Mouse (Mus musculus): Measurements from ENCODE around the gene Olfr1045.
"Not testable (repeated sequence)": the region's sequence is repeated elsewhere in the genome, so short reads cannot be mapped to it uniquely, and the experiment has no call there.

Gene Olfr1045

GRCm38 (mm10) chr2:86202909-86203308 lies at the start of gene Olfr1045:
Gene Olfr1045 (minus strand): TSS chr2:86203009.
- no peak for ATAC-seq (ENCODE audit: low TSS enrichment)

- ATAC-seq (ENCODE audit: low TSS enrichment): no peak
These were observed 37.4 kb upstream of the Olfr1045 start, which contains the start of gene Olfr1048 for GRCm38 (mm10) chr2:86240189-86240588. Gene Olfr1048 (minus strand): TSS chr2:86240289.

- no peak for ATAC-seq (ENCODE audit: low TSS enrichment)
These were observed 28.5 kb upstream of the Olfr1045 start, which contains the start of gene Olfr1047 for GRCm38 (mm10) chr2:86231301-86231700. Gene Olfr1047 (minus strand): TSS chr2:86231401.

GRCm38 (mm10) chr2:86219214-86219613 lies 16.4 kb upstream of the Olfr1045 start, which contains the start of gene Olfr1046:
Gene Olfr1046 (minus strand): TSS chr2:86219314.
- ATAC-seq (ENCODE audit: low TSS enrichment): no peak

- no peak for ATAC-seq (ENCODE audit: low TSS enrichment)
These were observed 6.9 kb downstream of the Olfr1045 start for GRCm38 (mm10) chr2:86195863-86196262.

- ATAC-seq (ENCODE audit: low TSS enrichment): no peak
These were observed 17.2 kb downstream of the Olfr1045 start, which contains the start of gene Olfr52 for GRCm38 (mm10) chr2:86185583-86185982. Gene Olfr52 (minus strand): TSS chr2:86185683.

- ATAC-seq (ENCODE audit: low TSS enrichment): no peak
These were observed 22.9 kb downstream of the Olfr1045 start for GRCm38 (mm10) chr2:86179950-86180349.

GRCm38 (mm10) chr2:86177720-86178119 lies 25.1 kb downstream of the Olfr1045 start, which contains the start of gene Olfr1044:
Gene Olfr1044 (minus strand): TSS chr2:86177820.
- ATAC-seq (ENCODE audit: low TSS enrichment): no peak

- not testable (repeated sequence) for ATAC-seq (ENCODE audit: low TSS enrichment)
These were observed 27.4 kb downstream of the Olfr1045 start for GRCm38 (mm10) chr2:86175422-86175821.

GRCm38 (mm10) chr2:86167422-86167821 lies 35.4 kb downstream of the Olfr1045 start, which contains the start of gene Olfr1043:
Gene Olfr1043 (minus strand): TSS chr2:86167522.
- no peak for ATAC-seq (ENCODE audit: low TSS enrichment)

GRCm38 (mm10) chr2:86161738-86162137 lies 41.1 kb downstream of the Olfr1045 start, which contains the start of gene Olfr1042:
Gene Olfr1042 (minus strand): TSS chr2:86161838.
- ATAC-seq (ENCODE audit: low TSS enrichment): no peak

GRCm38 (mm10) chr2:86146632-86147031 lies 56.2 kb downstream of the Olfr1045 start, which contains the start of gene Olfr1040:
Gene Olfr1040 (minus strand): TSS chr2:86146732.
- no peak for ATAC-seq (ENCODE audit: low TSS enrichment)
